In the genomic region with DNA sequence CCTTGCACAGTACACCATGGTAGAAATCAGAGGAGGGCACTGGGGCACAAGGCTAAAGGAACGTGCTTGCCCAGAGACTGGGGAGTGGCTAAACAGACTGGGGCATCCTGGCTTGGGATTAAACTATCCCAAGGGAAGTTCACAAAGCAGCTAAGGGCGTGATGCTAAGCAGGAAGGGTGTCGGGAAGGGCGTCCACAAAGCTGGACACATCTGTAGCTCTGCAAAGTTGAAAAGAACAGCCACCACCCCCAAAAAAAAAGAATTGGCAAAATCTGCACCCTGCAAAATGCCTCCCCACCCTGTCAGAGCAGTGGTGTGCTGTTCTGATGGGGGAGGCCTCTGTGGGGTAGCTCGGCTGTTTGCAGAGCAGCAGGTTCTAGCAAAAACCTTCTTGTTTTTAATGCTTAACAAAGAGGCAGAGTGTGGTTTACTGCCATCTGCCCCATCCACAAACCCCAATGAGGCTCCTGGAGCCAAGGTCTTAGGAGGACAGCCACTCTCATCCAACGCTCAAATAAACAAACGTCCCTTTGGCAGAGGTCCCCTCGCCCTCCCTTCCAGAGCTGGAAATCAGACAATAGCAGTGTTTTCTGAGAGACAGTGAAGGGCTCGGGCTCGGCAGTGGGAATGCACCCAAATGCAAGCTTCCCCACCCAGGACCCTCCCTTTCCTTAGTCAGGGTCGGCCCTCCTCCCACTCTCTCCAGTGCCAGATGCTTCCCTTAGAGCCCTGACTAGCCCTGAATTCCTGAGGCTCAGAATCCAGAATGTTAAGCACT, we compare ENCODE assay signal across 10 mouse cellular contexts. TPM values are rescaled to one million over a fixed set of nuclear protein-coding genes. Genes with fewer than 3 reads are reported as not detected.
A peak's percentile ranks its signal among the peaks of the same experiment; 100 is the strongest.
DNase-seq lines count a peak whose midpoint lies in the region; ATAC-seq and TF ChIP-seq lines count a peak whose summit lies in the region.
"Had no signal": no experiment of that assay in that cellular context is flagged by ENCODE, and none has a peak within 500 bp of the region (broad histone marks: within the 10 kb centered on the region; RNA-seq: fewer than 3 reads in every experiment).

No protein-coding gene starts in this region.

- TF ChIP-seq CTCF in cerebellum, adult 2 months (IDR thresholded peaks at IDR 0.05; ENCODE audit: borderline replicate concordance, insufficient read depth, low read depth, low read length) = no peak
- no peak for TF ChIP-seq CTCF in hindbrain, postnatal 0 days (IDR thresholded peaks at IDR 0.05; ENCODE audit: low read depth)

- H3K9me3 ChIP-seq in hindbrain, postnatal 0 days (ENCODE audit: low read length) = no peaks in the 10 kb centered on the region
- H3K9me3 ChIP-seq in limb, embryonic 15.5 days = no peaks in the 10 kb centered on the region

- peak; percentile 44 for ATAC-seq in frontal cortex, adult (ENCODE audit: low TSS enrichment)
- ATAC-seq in hindbrain, postnatal 0 days = peak; percentile 85
- peak; percentile 69 for ATAC-seq in limb, embryonic 15.5 days (ENCODE audit: insufficient number of reproducible peaks, low FRiP score, low TSS enrichment, low read depth)

- TF ChIP-seq POLR2A in cerebellum, adult 2 months (IDR thresholded peaks at IDR 0.05; ENCODE audit: borderline replicate concordance, insufficient read depth, low read length) = no peak

- H3K4me2 ChIP-seq in hindbrain, postnatal 0 days (ENCODE audit: low read depth, low read length) = 0 out of 2 replicates have a peak overlapping the region, but pooled peaks have one; percentile 5
- H3K4me2 ChIP-seq in limb, embryonic 15.5 days = peak overlapping the region; percentile 19; the same call in 1 of the 2 replicates

- DNase-seq in frontal cortex, postnatal 25 days (ENCODE audit: low spot score in 2 of 2) = no peak
- DNase-seq in cerebellum, adult 2 months = peak; percentile 33 to 63
- DNase-seq in gastrocnemius, postnatal 25 days = peak; percentile 89
- DNase-seq in hindbrain, postnatal 0 days (ENCODE audit: low spot score) = peak; percentile 74
- DNase-seq in ovary, postnatal 14 days (ENCODE audit: low spot score) = peak; percentile 68
- DNase-seq in spleen, adult 12 weeks (ENCODE audit: low spot score) = no peak

- peak overlapping the region; percentile 73; the same call in 1 of the 2 replicates for H3K27ac ChIP-seq in cerebellum, adult 2 months (ENCODE audit: insufficient read depth, low read length)
- peak overlapping the region; percentile 64 for H3K27ac ChIP-seq in hindbrain, postnatal 0 days
- peak overlapping the region; percentile 83 for H3K27ac ChIP-seq in limb, embryonic 15.5 days

- H3K4me1 ChIP-seq in cerebellum, adult 2 months (ENCODE audit: control insufficient read depth, insufficient read depth, low read length) = peaks cover 8% of the 10 kb centered on the region
- H3K4me1 ChIP-seq in hindbrain, postnatal 0 days (ENCODE audit: insufficient read depth, low read length) = peaks cover 10% of the 10 kb centered on the region
- peaks cover 32% of the 10 kb centered on the region for H3K4me1 ChIP-seq in limb, embryonic 15.5 days

- H3K36me3 ChIP-seq in hindbrain, postnatal 0 days (ENCODE audit: insufficient read depth, low read length) = no peaks in the 10 kb centered on the region
- no peaks in the 10 kb centered on the region for H3K36me3 ChIP-seq in limb, embryonic 15.5 days

- WGBS in cerebellum, adult 2 months = 34% methylated on average over 11 of the region's 11 CpGs
- 29% methylated on average over 11 of the region's 11 CpGs for WGBS in hindbrain, postnatal 0 days
- 43% methylated on average over 11 of the region's 11 CpGs for WGBS in limb, embryonic 15.5 days

- no peaks in the 10 kb centered on the region for H3K27me3 ChIP-seq in cerebellum, adult 2 months (ENCODE audit: control insufficient read depth, insufficient read depth, low read length)
- H3K27me3 ChIP-seq in hindbrain, postnatal 0 days (ENCODE audit: insufficient read depth, low read length) = no peaks in the 10 kb centered on the region
- H3K27me3 ChIP-seq in limb, embryonic 15.5 days = no peaks in the 10 kb centered on the region

- peak overlapping the region; percentile 17; the same call in 1 of the 2 replicates for H3K9ac ChIP-seq in hindbrain, postnatal 0 days (replicated peaks; ENCODE audit: low read length)
- no peak overlapping the region for H3K9ac ChIP-seq in limb, embryonic 15.5 days

- no peak overlapping the region for H3K4me3 ChIP-seq in cerebellum, adult 2 months (replicated peaks; ENCODE audit: insufficient read depth, low read depth, low read length)
- no peak overlapping the region for H3K4me3 ChIP-seq in hindbrain, postnatal 0 days (ENCODE audit: low read length)
- no peak overlapping the region for H3K4me3 ChIP-seq in limb, embryonic 15.5 days

RNA-seq across cellular contexts. Expression of a gene that starts 12.2 kb away (rescaled TPM):
- polyA plus RNA-seq in cerebellum, adult 2 months (2012; rRNA removed) = 4.9 and 5.2 TPM in 2 replicates
- total RNA-seq in gastrocnemius, postnatal 25 days (2021) = 10 to 100 TPM; 25.7 to 28.0 TPM
- 9.2 and 10.6 TPM in 2 replicates for total RNA-seq in hindbrain, postnatal 0 days (2014; rRNA removed)
- 2.5 and 3.1 TPM in 2 replicates for polyA plus RNA-seq in hindbrain, postnatal 0 days (2015; fragmentation: Nextera tagmentation; extraction: Ambion mirVana)
- 14.2 and 15.6 TPM in 2 replicates for polyA plus RNA-seq in limb, embryonic 15.5 days (2015; fragmentation: Nextera tagmentation; extraction: Ambion mirVana)

RNA-seq across cellular contexts. Expression of a gene that starts 17.9 kb away (rescaled TPM):
- polyA plus RNA-seq in cerebellum, adult 2 months (2012; rRNA removed) = 0.10 and 0.18 TPM in 2 replicates
- not detected for total RNA-seq in gastrocnemius, postnatal 25 days (2021)
- total RNA-seq in hindbrain, postnatal 0 days (2014; rRNA removed) = 0.16 TPM in 1 of 2 replicates, not detected in the other
- 0.10 TPM in 1 of 2 replicates, not detected in the other for polyA plus RNA-seq in hindbrain, postnatal 0 days (2015; fragmentation: Nextera tagmentation; extraction: Ambion mirVana)
- 0.28 and 0.61 TPM in 2 replicates for polyA plus RNA-seq in limb, embryonic 15.5 days (2015; fragmentation: Nextera tagmentation; extraction: Ambion mirVana)
- total RNA-seq: CH12.LX; hematopoietic stem cell, adult 5-6 weeks had no signal

Comparison
In these comparisons a context has a peak if more than half of its experiments do, and no peak if none do; other contexts are left out.
1. DNase-seq: peak in cerebellum, adult 2 months (2 of 2), gastrocnemius, postnatal 25 days (single experiment), hindbrain, postnatal 0 days (single experiment) and ovary, postnatal 14 days (single experiment); none in frontal cortex, postnatal 25 days (0 of 2) and spleen, adult 12 weeks (single experiment).
2. Peak in every context shown above with its lines, with median percentiles within 50 percentile points of each other: ATAC-seq and H3K27ac ChIP-seq.